ENCODE assay signal across 8 mouse cellular contexts in the genomic region with DNA sequence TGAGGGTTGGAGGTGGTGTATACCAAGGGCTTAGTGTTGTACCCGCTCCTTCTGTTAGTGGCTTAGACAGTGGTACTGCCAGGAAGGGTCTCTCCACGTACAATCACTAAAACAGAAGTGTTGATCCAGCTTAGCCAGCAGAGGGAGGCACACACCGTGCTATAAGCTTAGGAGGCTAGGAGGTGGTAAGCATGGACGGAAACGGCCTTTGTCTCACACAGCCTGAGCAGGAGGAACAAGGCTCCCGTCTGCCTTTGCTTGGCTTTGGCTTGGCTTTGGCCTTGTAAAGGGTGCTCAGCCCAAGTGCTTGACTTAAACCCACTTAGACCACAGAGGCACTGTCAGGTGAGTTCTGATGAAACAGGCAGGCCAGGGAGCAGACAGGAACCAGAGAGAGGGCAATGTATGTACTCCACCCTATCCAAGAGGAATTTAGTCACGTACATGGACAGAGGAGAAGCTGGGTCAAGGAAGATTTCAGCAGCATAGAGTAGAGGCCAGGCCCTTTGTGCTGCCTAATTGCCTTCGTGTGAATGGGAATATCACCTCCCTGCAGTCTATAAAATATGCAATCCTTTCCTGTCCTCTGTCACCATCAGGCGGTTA. TPM values are rescaled to one million over a fixed set of nuclear protein-coding genes. Genes with fewer than 3 reads are reported as not detected.
DNase-seq lines count a peak whose midpoint lies in the region; ATAC-seq and TF ChIP-seq lines count a peak whose summit lies in the region.

No protein-coding gene starts in this region.

- ATAC-seq in hindbrain, embryonic 16.5 days = peak; percentile 97
- ATAC-seq in megakaryocyte-erythroid progenitor cell, adult 5-6 weeks (replicated peaks; ENCODE audit: low FRiP score, low TSS enrichment, poor library complexity, severe bottlenecking) = peak; percentile 89

- H3K4me1 ChIP-seq in hindbrain, embryonic 16.5 days (ENCODE audit: control insufficient read depth, insufficient read depth, low read depth, low read length) = no peaks in the 10 kb centered on the region

- no peak overlapping the region for H3K27ac ChIP-seq in gastrocnemius, adult 2 months
- no peak overlapping the region for H3K27ac ChIP-seq in hindbrain, embryonic 16.5 days (ENCODE audit: low read depth, low read length)

- H3K4me3 ChIP-seq in gastrocnemius, adult 2 months = peak overlapping the region; percentile 23
- H3K4me3 ChIP-seq in hindbrain, embryonic 16.5 days (ENCODE audit: low read length) = no peak overlapping the region

- peak; percentile 89 for DNase-seq in NIH3T3 (ENCODE audit: low read depth)
- DNase-seq in cerebellum, postnatal 36 days = peak; percentile 43 to 50
- peak; percentile 80 for DNase-seq in gastrocnemius, adult 2 months
- DNase-seq in left cerebral cortex, adult 18-20 months (ENCODE audit: low spot score in 2 of 2) = peak; percentile 63 to 66
- peak; percentile 71 for DNase-seq in right cerebral cortex, postnatal 25 days
- peak; percentile 65 to 73 for DNase-seq in urinary bladder, postnatal 4 days (ENCODE audit: low spot score in 2 of 2)

- H3K27me3 ChIP-seq in hindbrain, embryonic 16.5 days (replicated peaks; ENCODE audit: control insufficient read depth, insufficient read depth, low read length) = no peaks in the 10 kb centered on the region

- 23% methylated on average over 9 of the region's 9 CpGs for WGBS in hindbrain, embryonic 16.5 days

- H3K36me3 ChIP-seq in hindbrain, embryonic 16.5 days (ENCODE audit: control insufficient read depth, insufficient read depth, low read length) = no peaks in the 10 kb centered on the region

- H3K9ac ChIP-seq in hindbrain, embryonic 16.5 days (ENCODE audit: low read depth, low read length) = peak overlapping the region; percentile 53

- intact Hi-C loops in gastrocnemius, adult 2 months (cut with DNase I) = loop anchor here (1.0 to 2.0 kb wide), 3 partner anchors 53 to 154 kb away; no protein-coding TSS in a partner anchor

- peak overlapping the region; percentile 27 for H3K4me2 ChIP-seq in hindbrain, embryonic 16.5 days (ENCODE audit: low read length)

- peak; percentile 80 for TF ChIP-seq CTCF in gastrocnemius, adult 2 months (IDR thresholded peaks at IDR 0.05)

- no peaks in the 10 kb centered on the region for H3K9me3 ChIP-seq in hindbrain, embryonic 16.5 days (ENCODE audit: control insufficient read depth, low read length)

RNA-seq across cellular contexts. Expression of a gene that starts 24.3 kb away (rescaled TPM):
- total RNA-seq in gastrocnemius, adult 2 months (2021) = 100 to 1,000 TPM; 140 to 194 TPM
- polyA plus RNA-seq in hindbrain, embryonic 16.5 days (2015; fragmentation: Nextera tagmentation; extraction: Ambion mirVana) = 122 and 123 TPM in 2 replicates
- 10 to 100 TPM; 51.2 to 55.2 TPM for total RNA-seq in left cerebral cortex, adult 18-20 months (2021)
- 136 and 183 TPM in 2 replicates for total RNA-seq in megakaryocyte-erythroid progenitor cell, adult 5-6 weeks (2014; fragmentation: Nextera tagmentation)
- 72.9 and 78.5 TPM in 2 replicates for total RNA-seq in megakaryocyte-erythroid progenitor cell, adult 5-6 weeks (2017)
